Mouse (Mus musculus): ENCODE results near the gene Kdm8. TPM values are rescaled to one million over a fixed set of nuclear protein-coding genes. Genes with fewer than 3 reads are reported as not detected.
A peak's percentile ranks its signal among the peaks of the same experiment; 100 is the strongest.

Kdm8 gene
- total and polyA plus RNA-seq, 2 experiments from 2014 or later, result 2.6 to 5.4 TPM

GRCm38 (mm10) chr7:125489636-125490035 is 45.2 kb downstream of the Kdm8 start:
- Histone ChIP-seq H3K9me3 (ENCODE audit: low read length) (no peaks in the 10 kb centered on the region), H3K27ac (ENCODE audit: low read depth, low read length) (no peak overlapping the region), H3K4me3 (ENCODE audit: low read depth, low read length) (no peak overlapping the region), H3K9ac (replicated peaks; ENCODE audit: low read length, poor library complexity, severe bottlenecking) (no peak overlapping the region), H3K27me3 (ENCODE audit: insufficient read depth, low read length) (no peaks in the 10 kb centered on the region), H3K4me1 (ENCODE audit: insufficient read depth, low read length) (peaks cover 10% of the 10 kb centered on the region; the same call in 1 of the 2 replicates), H3K36me3 (ENCODE audit: insufficient read depth, low read length) (no peaks in the 10 kb centered on the region), H3K4me2 (ENCODE audit: low read depth, low read length, poor library complexity, severe bottlenecking) (no peak overlapping the region)
- no peak for DNase-seq (ENCODE audit: low spot score)
- no peak for ATAC-seq (ENCODE audit: low FRiP score)
- TF ChIP-seq CTCF (IDR thresholded peaks at IDR 0.05), result no peak
- WGBS, result 87% methylated on average over 2 of the region's 2 CpGs

- ATAC-seq (ENCODE audit: low FRiP score), result peak; percentile 98
- peak within 1 kb of the TSS; percentile 76 for H3K9ac ChIP-seq (replicated peaks; ENCODE audit: low read length, poor library complexity, severe bottlenecking)
- peak within 1 kb of the TSS; percentile 79 for H3K27ac ChIP-seq (ENCODE audit: low read depth, low read length)
- peak within 1 kb of the TSS; percentile 56 for H3K4me3 ChIP-seq (ENCODE audit: low read depth, low read length)
- peaks cover 10% of the 10 kb centered on the region; the same call in 1 of the 2 replicates for H3K4me1 ChIP-seq (ENCODE audit: insufficient read depth, low read length)
- H3K9me3 ChIP-seq (ENCODE audit: low read length), result no peaks in the 10 kb centered on the region
- H3K36me3 ChIP-seq (ENCODE audit: insufficient read depth, low read length), result no peaks in the 10 kb centered on the region
- peak; percentile 58 for TF ChIP-seq CTCF (IDR thresholded peaks at IDR 0.05)
- peak within 1 kb of the TSS; percentile 68 for H3K4me2 ChIP-seq (ENCODE audit: low read depth, low read length, poor library complexity, severe bottlenecking)
- no peaks in the 10 kb centered on the region for H3K27me3 ChIP-seq (ENCODE audit: insufficient read depth, low read length)
- WGBS, result under 1% methylated on average over 55 of the region's 56 CpGs
- DNase-seq (ENCODE audit: low spot score), result peak; percentile 98
Observed at GRCm38 (mm10) chr7:125490947-125491735, 46.7 kb downstream of the Kdm8 start, which contains the start of gene Nsmce1. Gene Nsmce1 (minus strand): TSS chr7:125491596.

DNA sequence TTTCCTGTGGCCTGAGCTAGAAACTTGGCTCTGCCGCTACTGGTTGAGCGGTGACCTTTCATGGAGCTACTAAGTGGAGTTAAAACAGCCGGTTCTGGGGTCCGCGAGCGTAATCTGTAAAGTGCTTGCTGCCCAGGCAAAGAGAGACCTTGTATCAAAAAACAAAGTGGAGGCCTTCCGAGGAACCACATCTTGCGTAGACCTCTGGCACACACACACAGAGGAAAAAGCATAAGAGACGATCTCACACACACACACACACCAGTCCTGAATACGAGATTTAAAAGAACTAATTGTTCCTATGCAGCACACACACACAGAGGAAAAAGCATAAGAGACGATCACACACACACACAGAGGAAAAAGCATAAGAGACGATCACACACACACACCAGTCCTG is 47.3 kb downstream of the Kdm8 start:
- H3K27ac ChIP-seq (ENCODE audit: low read depth, low read length), result peak overlapping the region; percentile 79
- peak overlapping the region; percentile 64 for H3K9ac ChIP-seq (replicated peaks; ENCODE audit: low read length, poor library complexity, severe bottlenecking)
- H3K36me3 ChIP-seq (ENCODE audit: insufficient read depth, low read length), result no peaks in the 10 kb centered on the region
- no peaks in the 10 kb centered on the region for H3K27me3 ChIP-seq (ENCODE audit: insufficient read depth, low read length)
- DNase-seq (ENCODE audit: low spot score) (no peak), ATAC-seq (ENCODE audit: low FRiP score) (no peak; the same call in 1 of the 2 replicates)
- peaks cover 10% of the 10 kb centered on the region; the same call in 1 of the 2 replicates for H3K4me1 ChIP-seq (ENCODE audit: insufficient read depth, low read length)
- TF ChIP-seq CTCF (IDR thresholded peaks at IDR 0.05), result no peak
- H3K9me3 ChIP-seq (ENCODE audit: low read length), result no peaks in the 10 kb centered on the region
- H3K4me3 ChIP-seq (ENCODE audit: low read depth, low read length), result peak overlapping the region; percentile 56
- H3K4me2 ChIP-seq (ENCODE audit: low read depth, low read length, poor library complexity, severe bottlenecking), result peak overlapping the region; percentile 68
- 14% methylated on average over 12 of the region's 12 CpGs for WGBS

- 82% methylated on average over 6 of the region's 6 CpGs for WGBS
- Histone ChIP-seq H3K4me2 (ENCODE audit: low read depth, low read length, poor library complexity, severe bottlenecking) (no peak overlapping the region), H3K4me1 (ENCODE audit: insufficient read depth, low read length) (peaks cover 10% of the 10 kb centered on the region; the same call in 1 of the 2 replicates), H3K27me3 (ENCODE audit: insufficient read depth, low read length) (no peaks in the 10 kb centered on the region), H3K9me3 (ENCODE audit: low read length) (no peaks in the 10 kb centered on the region), H3K27ac (ENCODE audit: low read depth, low read length) (no peak overlapping the region), H3K4me3 (ENCODE audit: low read depth, low read length) (no peak overlapping the region), H3K36me3 (ENCODE audit: insufficient read depth, low read length) (no peaks in the 10 kb centered on the region), H3K9ac (replicated peaks; ENCODE audit: low read length, poor library complexity, severe bottlenecking) (no peak overlapping the region)
- DNase-seq (ENCODE audit: low spot score) (no peak), ATAC-seq (ENCODE audit: low FRiP score) (no peak)
- TF ChIP-seq CTCF (IDR thresholded peaks at IDR 0.05), result no peak
Observed at GRCm38 (mm10) chr7:125492551-125492950, 48.1 kb downstream of the Kdm8 start.

DNA sequence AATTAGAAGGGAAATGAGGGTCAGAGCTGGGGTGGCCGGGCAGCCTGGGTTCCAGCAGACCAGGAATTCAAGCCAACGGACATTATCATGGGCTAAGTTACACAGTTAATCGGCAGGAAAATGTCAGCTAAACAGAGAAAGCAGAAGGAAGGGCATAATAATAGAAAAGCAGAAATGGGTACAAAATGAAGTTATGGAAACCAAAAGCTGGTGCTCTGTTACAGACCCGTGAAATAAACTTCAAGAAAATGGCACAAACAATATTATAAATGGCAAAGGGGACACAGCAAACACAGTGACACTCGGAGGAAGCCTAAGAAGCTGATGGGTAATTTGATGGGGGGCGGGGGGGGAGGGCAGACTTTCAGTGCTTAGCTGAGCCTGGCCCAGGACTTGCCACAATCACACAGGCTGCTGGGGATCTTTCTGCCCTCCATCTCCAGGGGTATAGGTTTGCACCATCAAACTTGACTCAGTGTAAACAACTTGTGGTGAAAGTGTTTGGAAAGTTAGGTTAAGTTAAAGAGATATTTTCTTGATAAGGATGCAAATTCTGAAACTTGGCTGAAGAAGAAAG is 51.5 kb downstream of the Kdm8 start:
- 85% methylated on average over 6 of the region's 6 CpGs for WGBS
- H3K27me3 ChIP-seq (ENCODE audit: insufficient read depth, low read length), result no peaks in the 10 kb centered on the region
- TF ChIP-seq CTCF (IDR thresholded peaks at IDR 0.05), result no peak

More for the DNA sequence above, 51.5 kb downstream of the Kdm8 start:
- no peak for DNase-seq (ENCODE audit: low spot score)
- Histone ChIP-seq H3K9me3 (ENCODE audit: low read length) (no peaks in the 10 kb centered on the region), H3K36me3 (ENCODE audit: insufficient read depth, low read length) (no peaks in the 10 kb centered on the region), H3K27ac (ENCODE audit: low read depth, low read length) (no peak overlapping the region), H3K4me3 (ENCODE audit: low read depth, low read length) (no peak overlapping the region), H3K9ac (replicated peaks; ENCODE audit: low read length, poor library complexity, severe bottlenecking) (no peak overlapping the region), H3K4me2 (ENCODE audit: low read depth, low read length, poor library complexity, severe bottlenecking) (no peak overlapping the region), H3K4me1 (ENCODE audit: insufficient read depth, low read length) (no peaks in the 10 kb centered on the region)
- no peak for ATAC-seq (ENCODE audit: low FRiP score)
